Mouse (Mus musculus) midbrain, postnatal 0 days (tissue): ENCODE results near the gene Il11. TPM values are rescaled to one million over a fixed set of nuclear protein-coding genes. Genes with fewer than 3 reads are reported as not detected.

ENCODE experiments used
- ATAC-seq: fragments of 200-750 bp; cut with Nextera tagmentation; 2 replicates; pipeline ENCODE4 v1.8.0; 2017; ENCODE audit warnings: moderate number of reproducible peaks, mild to moderate bottlenecking, moderate TSS enrichment, moderate library complexity; ENCODE audit not compliant: low FRiP score
- DNase-seq: peaks from one replicate; pipeline ENCODE4 v3.0.0-alpha.2; 2015; ENCODE audit warnings: low spot score
- H3K27ac ChIP-seq: fragments of 300-500 bp; sonication (generic); 2 replicates; pipeline ENCODE4 v1.5.1; 2014; ENCODE audit warnings: low read depth, mild to moderate bottlenecking, low read length, mixed read lengths
- H3K27me3 ChIP-seq: fragments of 300-500 bp; sonication (generic); 2 replicates; pipeline ENCODE4 v1.6.1; 2014; ENCODE audit warnings: low read length, control low read depth, mixed read lengths; ENCODE audit not compliant: insufficient read depth
- H3K36me3 ChIP-seq: fragments of 300-500 bp; sonication (generic); 2 replicates; pipeline ENCODE4 v1.6.1; 2014; ENCODE audit warnings: low read length, control low read depth, mixed read lengths; ENCODE audit not compliant: insufficient read depth
- H3K4me1 ChIP-seq: fragments of 300-500 bp; sonication (generic); 2 replicates; pipeline ENCODE4 v1.6.1; 2014; ENCODE audit warnings: mild to moderate bottlenecking, control low read depth, antibody characterized with exemption, low read length, mixed read lengths; ENCODE audit not compliant: insufficient read depth
- H3K4me2 ChIP-seq: fragments of 300-500 bp; sonication (generic); 2 replicates; pipeline ENCODE4 v1.6.1; 2014; ENCODE audit warnings: low read depth, mild to moderate bottlenecking, low read length, mixed read lengths; ENCODE audit not compliant: poor library complexity, severe bottlenecking
- H3K4me3 ChIP-seq: fragments of 300-500 bp; sonication (generic); 2 replicates; pipeline ENCODE4 v1.5.1; 2014; ENCODE audit warnings: low read depth, mild to moderate bottlenecking, low read length, moderate library complexity
- H3K9ac ChIP-seq: fragments of 300-500 bp; sonication (generic); replicated peaks from 2 replicates; pipeline ENCODE4 v1.6.1; 2014; ENCODE audit warnings: mild to moderate bottlenecking, low read length, moderate library complexity, mixed read lengths; ENCODE audit not compliant: poor library complexity, severe bottlenecking
- H3K9me3 ChIP-seq: fragments of 300-500 bp; sonication (generic); 2 replicates; pipeline ENCODE4 v1.6.1; 2016; ENCODE audit warnings: low read length, control low read depth
- CTCF ChIP-seq: IDR thresholded peaks from 2 replicates; pipeline ENCODE4 v1.5.1; 2016; ENCODE audit warnings: antibody characterized with exemption, mild to moderate bottlenecking
- WGBS: fragments of 180-500 bp; shearing (Covaris S2); extraction: QIAGEN DNeasy Blood & Tissue Kit; methylation state at CpG from one replicate; pipeline ENCODE4 v1.1.7; 2014; 5-methylcytosine and 5-hydroxymethylcytosine counted together
- polyA plus RNA-seq: library from polyadenylated mRNA; unstranded; fragments of >200 nt; fragmentation: Nextera tagmentation; extraction: Ambion mirVana; gene quantifications from 2 replicates; pipeline ENCODE4 v1.2.1, GENCODE M21; 2015
- total RNA-seq: library from RNA; depleted of rRNA; stranded (reverse); fragments of >200 nt; gene quantifications from 2 replicates; pipeline ENCODE4 v1.2.3, GENCODE M21; 2014

The Il11 gene
- total and polyA plus RNA-seq, 2 experiments from 2014 or later: 1.4 to 1.7 TPM

DNA sequence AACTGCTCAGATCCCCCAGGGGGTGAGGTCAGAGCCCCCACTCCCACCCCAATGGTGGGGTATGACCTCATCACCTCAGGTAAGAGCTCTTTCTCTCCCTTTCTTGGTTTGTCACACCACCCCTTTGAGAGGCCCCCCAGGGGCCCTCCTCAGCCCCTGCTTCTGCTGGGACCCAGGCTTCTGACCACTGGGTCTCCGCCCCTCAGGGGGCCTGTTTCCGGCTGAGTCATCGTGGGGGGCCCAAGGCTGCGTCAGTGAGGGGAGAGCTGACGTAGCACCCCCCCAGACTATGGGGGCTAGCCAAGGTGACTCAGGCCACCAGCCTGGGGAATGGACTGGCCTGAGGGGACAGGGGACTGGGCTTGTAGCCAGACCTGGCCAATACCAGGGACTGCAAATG lies 2.7 kb downstream of the Il11 start:
- peaks cover 40% of the 10 kb centered on the region for H3K27me3 ChIP-seq
- no peak overlapping the region for H3K27ac ChIP-seq
- H3K4me2 ChIP-seq: no peak overlapping the region
- no peaks in the 10 kb centered on the region for H3K4me1 ChIP-seq
- 49% methylated on average over 5 of the region's 5 CpGs for WGBS
- ATAC-seq (no peak; the same call in 1 of the 2 replicates), DNase-seq (no peak)
- no peak for TF ChIP-seq CTCF
- H3K9ac ChIP-seq: no peak overlapping the region
- H3K9me3 ChIP-seq: no peaks in the 10 kb centered on the region
- no peak overlapping the region for H3K4me3 ChIP-seq
- H3K36me3 ChIP-seq: peaks cover 3% of the 10 kb centered on the region; the same call in 1 of the 2 replicates

DNA sequence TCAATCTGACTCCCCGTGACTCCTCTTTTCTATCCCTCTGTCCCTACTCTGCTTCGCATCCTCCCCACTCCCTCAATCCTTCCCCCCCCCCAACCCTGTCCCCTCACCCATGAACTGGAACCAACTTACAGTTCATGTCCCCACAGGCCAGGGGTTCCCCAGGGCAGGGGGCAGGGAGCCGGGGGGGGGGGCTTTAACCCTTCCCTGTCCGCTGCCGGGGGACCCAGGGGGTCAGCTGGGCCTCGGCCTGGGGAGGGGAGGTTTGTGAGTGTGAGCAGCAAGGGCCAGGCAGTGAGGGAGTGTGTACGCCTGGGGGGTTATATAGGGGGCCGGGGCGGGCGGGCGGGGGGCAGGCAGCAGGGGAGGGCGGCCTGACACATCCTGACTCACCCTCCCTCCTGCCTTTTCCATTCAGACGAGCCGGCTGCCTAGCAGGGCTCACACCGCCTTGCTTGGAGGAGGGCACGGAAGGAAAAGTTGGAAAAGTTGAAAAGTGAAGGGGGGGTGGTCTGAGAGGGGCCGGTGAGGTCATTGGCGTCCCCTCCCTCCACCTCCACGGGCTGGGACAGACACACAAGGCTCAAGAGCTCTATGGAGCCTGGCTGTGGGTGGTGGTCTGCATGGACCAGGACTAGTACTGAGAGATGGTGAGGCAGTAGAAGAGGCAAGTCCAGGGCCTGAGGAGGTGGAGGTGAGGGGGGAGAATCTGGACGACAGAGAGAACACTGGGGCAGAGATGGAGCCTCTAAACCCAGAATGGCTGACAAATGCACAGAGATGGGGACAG lies 4.6 kb downstream of the Il11 start:
- no peak for DNase-seq
- Histone ChIP-seq H3K4me1 (no peaks in the 10 kb centered on the region), H3K27ac (no peak overlapping the region), H3K4me3 (no peak overlapping the region), H3K36me3 (no peaks in the 10 kb centered on the region), H3K27me3 (peaks cover 40% of the 10 kb centered on the region), H3K9me3 (no peaks in the 10 kb centered on the region), H3K4me2 (no peak overlapping the region), H3K9ac (no peak overlapping the region; the same call in 1 of the 2 replicates)
- WGBS: 2% methylated on average over 15 of the region's 20 CpGs
- no peak for TF ChIP-seq CTCF
- ATAC-seq: no peak

DNA sequence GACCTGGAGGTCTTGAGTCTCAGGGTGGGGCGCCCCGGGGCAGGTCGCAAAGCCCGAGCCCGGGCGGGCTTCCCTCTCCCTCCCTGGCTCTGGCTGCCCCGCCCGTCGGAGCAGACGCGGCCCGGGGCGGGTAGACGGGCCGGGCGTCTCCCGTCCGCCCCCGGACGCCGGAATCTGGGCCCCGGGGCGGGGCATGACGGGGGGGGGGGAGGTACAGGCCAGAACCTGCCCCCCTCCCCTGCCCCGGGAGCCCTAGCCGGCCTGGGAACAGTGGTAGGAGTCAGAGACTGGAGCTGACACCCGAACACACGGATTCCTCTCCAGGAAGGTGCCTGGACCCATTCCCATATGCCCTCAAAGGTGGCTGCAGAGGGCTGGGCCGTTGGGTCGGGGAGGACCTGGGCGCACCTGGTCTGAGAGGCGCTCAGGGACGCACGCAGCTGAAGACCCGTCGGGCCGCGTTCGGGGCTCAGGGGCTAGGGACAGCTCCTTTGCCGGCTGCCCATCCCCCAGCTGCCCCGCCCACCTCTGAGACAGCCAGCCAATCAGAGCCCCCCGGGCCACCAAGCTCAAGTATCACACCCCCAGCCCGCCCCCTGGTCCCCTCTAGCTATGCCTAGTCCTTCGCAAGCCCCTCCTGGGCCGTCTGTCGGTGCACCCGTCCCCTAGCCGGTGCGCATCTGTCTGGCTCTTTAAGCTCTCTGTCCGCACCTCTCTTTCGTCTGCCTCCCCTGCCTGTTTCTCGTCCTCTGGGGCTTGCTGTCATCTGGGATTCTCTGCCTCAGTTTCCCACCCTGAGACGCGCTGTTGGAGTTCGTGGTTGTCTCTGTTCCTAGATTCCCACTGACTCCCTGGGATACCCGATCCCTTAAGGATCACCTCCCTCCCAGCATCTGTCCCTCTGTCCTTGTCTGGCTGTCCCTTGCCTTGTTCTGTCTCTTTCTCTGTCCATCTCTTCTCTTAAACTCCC lies 5.5 kb downstream of the Il11 start:
- H3K4me3 ChIP-seq: peak overlapping the region; percentile 37
- WGBS: under 1% methylated on average over 38 of the region's 56 CpGs
- H3K27me3 ChIP-seq: peaks cover 40% of the 10 kb centered on the region
- peak overlapping the region; percentile 42 for H3K9ac ChIP-seq
- peak; percentile 60; the same call in 1 of the 2 replicates for ATAC-seq
- H3K4me1 ChIP-seq: no peaks in the 10 kb centered on the region
- no peak overlapping the region for H3K27ac ChIP-seq
- H3K36me3 ChIP-seq: no peaks in the 10 kb centered on the region
- no peak for TF ChIP-seq CTCF
- peak; percentile 35 for DNase-seq
- H3K9me3 ChIP-seq: no peaks in the 10 kb centered on the region
- peak overlapping the region; percentile 48 for H3K4me2 ChIP-seq

DNA sequence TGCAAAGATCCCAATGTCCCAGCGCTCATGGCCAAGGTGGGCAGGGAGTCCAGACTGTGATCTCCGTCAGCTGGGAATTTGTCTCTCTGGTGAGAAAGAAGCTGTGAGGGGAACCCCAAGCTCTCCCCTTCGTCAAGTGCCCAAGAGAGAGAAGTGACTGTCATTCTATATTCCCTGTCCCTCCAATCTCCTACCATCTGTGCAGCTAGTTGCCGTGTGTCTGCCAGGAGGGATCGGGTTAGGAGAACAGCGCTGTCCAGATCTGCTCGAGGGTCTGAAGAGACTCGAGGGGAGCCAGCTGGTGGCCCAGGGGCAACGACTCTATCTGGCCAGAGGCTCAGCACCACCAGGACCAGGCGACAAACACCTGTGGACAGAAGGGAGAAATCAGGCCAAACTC lies 6.5 kb downstream of the Il11 start:
- H3K27me3 ChIP-seq: peaks cover 40% of the 10 kb centered on the region
- no peak overlapping the region for H3K27ac ChIP-seq
- no peak overlapping the region for H3K4me2 ChIP-seq
- TF ChIP-seq CTCF: no peak
- H3K36me3 ChIP-seq: no peaks in the 10 kb centered on the region
- H3K9ac ChIP-seq: no peak overlapping the region
- no peak for DNase-seq
- H3K9me3 ChIP-seq: no peaks in the 10 kb centered on the region
- no peak overlapping the region for H3K4me3 ChIP-seq
- WGBS: 55% methylated on average over 10 of the region's 10 CpGs
- no peak for ATAC-seq
- no peaks in the 10 kb centered on the region for H3K4me1 ChIP-seq

DNA sequence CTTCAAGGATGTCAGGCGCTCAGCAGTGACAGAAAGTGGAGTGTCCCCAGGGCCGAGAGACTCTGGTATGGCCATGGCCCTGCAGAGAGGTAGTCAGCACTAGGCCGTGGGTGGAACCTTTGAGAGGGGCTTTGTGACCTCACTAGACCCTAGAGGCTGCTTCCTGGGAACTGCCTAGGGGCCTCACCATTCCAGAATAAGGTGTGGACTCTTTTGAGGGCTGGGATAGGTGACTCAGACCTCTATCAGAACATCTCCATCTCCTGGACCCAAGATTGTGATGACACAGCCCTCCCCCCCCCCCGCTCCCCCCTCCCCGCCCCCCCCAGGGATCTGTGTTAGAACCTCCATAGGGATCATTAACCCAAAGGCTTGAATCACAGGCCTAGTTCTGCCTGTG lies 11.5 kb downstream of the Il11 start, which contains the start of gene Fam71e2:
Gene Fam71e2 (minus strand): TSS at position 101 of the 400 bp plus-strand sequence.
- 73% methylated on average over 4 of the region's 5 CpGs for WGBS
- ATAC-seq: no peak
- H3K4me1 ChIP-seq: no peaks in the 10 kb centered on the region
- no peak for TF ChIP-seq CTCF
- H3K27ac ChIP-seq: no peak within 1 kb of the TSS
- H3K9me3 ChIP-seq: no peaks in the 10 kb centered on the region
- no peaks in the 10 kb centered on the region for H3K36me3 ChIP-seq
- no peak within 1 kb of the TSS for H3K4me2 ChIP-seq
- H3K9ac ChIP-seq: no peak within 1 kb of the TSS
- no peak for DNase-seq
- peaks cover 9% of the 10 kb centered on the region; the same call in 1 of the 2 replicates for H3K27me3 ChIP-seq
- H3K4me3 ChIP-seq: no peak within 1 kb of the TSS
